Mouse (Mus musculus): ENCODE results near the gene Cnih2.
"Not testable (repeated sequence)": the region's sequence is repeated elsewhere in the genome, so short reads cannot be mapped to it uniquely, and the experiment has no call there.

Cnih2 gene

GRCm38 (mm10) chr19:5093481-5094242 lies 4.7 kb downstream of the Cnih2 start:
- DNase-seq = no peak

GRCm38 (mm10) chr19:5092083-5092482 lies 6.2 kb downstream of the Cnih2 start:
- no peak for DNase-seq

GRCm38 (mm10) chr19:5089324-5089723 lies 9.0 kb downstream of the Cnih2 start:
- DNase-seq = no peak

- DNase-seq = peak; percentile 80 to 85
Observed at GRCm38 (mm10) chr19:5087884-5088728, 10.2 kb downstream of the Cnih2 start, which contains the start of gene Yif1a. Gene Yif1a (plus strand): TSS chr19:5088538.

GRCm38 (mm10) chr19:5086533-5086932 lies 11.8 kb downstream of the Cnih2 start:
- DNase-seq = not testable (repeated sequence)

GRCm38 (mm10) chr19:5085145-5085863 lies 13.0 kb downstream of the Cnih2 start, which contains the start of gene Tmem151a:
Gene Tmem151a (minus strand): TSS chr19:5085531.
- DNase-seq = no peak

- DNase-seq = no peak
Observed at GRCm38 (mm10) chr19:5084834-5085144, 13.5 kb downstream of the Cnih2 start.

- no peak for DNase-seq
Observed at GRCm38 (mm10) chr19:5083961-5084833, 14.1 kb downstream of the Cnih2 start.

GRCm38 (mm10) chr19:5082596-5082995 lies 15.7 kb downstream of the Cnih2 start:
- DNase-seq = no peak

- no peak for DNase-seq
Observed at GRCm38 (mm10) chr19:5082005-5082404, 16.3 kb downstream of the Cnih2 start.

- no peak for DNase-seq
Observed at GRCm38 (mm10) chr19:5079279-5079678, 19.0 kb downstream of the Cnih2 start.

- no peak for DNase-seq
Observed at GRCm38 (mm10) chr19:5073518-5073917, 24.8 kb downstream of the Cnih2 start.

- peak in 1 of 2 experiments; percentile 65 for DNase-seq
Observed at GRCm38 (mm10) chr19:5073028-5073427, 25.3 kb downstream of the Cnih2 start.

GRCm38 (mm10) chr19:5072389-5073019 lies 25.8 kb downstream of the Cnih2 start:
- no peak for DNase-seq

- peak; percentile 54 to 68 for DNase-seq
Observed at GRCm38 (mm10) chr19:5071545-5072369, 26.6 kb downstream of the Cnih2 start.

GRCm38 (mm10) chr19:5071077-5071476 lies 27.2 kb downstream of the Cnih2 start:
- DNase-seq = no peak

GRCm38 (mm10) chr19:5069978-5070377 lies 28.3 kb downstream of the Cnih2 start:
- DNase-seq = no peak

GRCm38 (mm10) chr19:5069486-5069885 lies 28.8 kb downstream of the Cnih2 start:
- no peak for DNase-seq

GRCm38 (mm10) chr19:5068570-5069234 lies 29.6 kb downstream of the Cnih2 start:
- DNase-seq = no peak

Data from spleen, adult 18-20 months (tissue).